25 mouse cellular contexts compared by ENCODE assay signal in genomic region chr19:15948426-15948825, GRCm38 (mm10). TPM values are rescaled to one million over a fixed set of nuclear protein-coding genes. Genes with fewer than 3 reads are reported as not detected.
DNase-seq lines count a peak whose midpoint lies in the region; ATAC-seq and TF ChIP-seq lines count a peak whose summit lies in the region.
"Had no signal": no experiment of that assay in that cellular context is flagged by ENCODE, and none has a peak within 500 bp of the region (broad histone marks: within the 10 kb centered on the region; RNA-seq: fewer than 3 reads in every experiment).

No protein-coding gene starts in this region.

- H3K9ac ChIP-seq in intestine, postnatal 0 days (ENCODE audit: low read depth, low read length): no peak overlapping the region
- no peak overlapping the region for H3K9ac ChIP-seq in intestine, embryonic 16.5 days (ENCODE audit: low read depth, low read length)
- H3K9ac ChIP-seq in kidney, embryonic 16.5 days (replicated peaks; ENCODE audit: low read length): no peak overlapping the region
- H3K9ac ChIP-seq in hindbrain, embryonic 13.5 days: no peak overlapping the region
- H3K9ac ChIP-seq: forebrain, embryonic 13.5 days; hindbrain, embryonic 14.5 days had no signal

- no peak overlapping the region for H3K4me3 ChIP-seq in intestine, postnatal 0 days (ENCODE audit: low read depth, low read length)
- H3K4me3 ChIP-seq in intestine, embryonic 16.5 days (ENCODE audit: low read length): no peak overlapping the region
- no peak overlapping the region for H3K4me3 ChIP-seq in kidney, embryonic 16.5 days (ENCODE audit: low read length)
- no peak overlapping the region for H3K4me3 ChIP-seq in hindbrain, embryonic 13.5 days
- H3K4me3 ChIP-seq: forebrain, embryonic 10.5 days; forebrain, embryonic 13.5 days; hindbrain, embryonic 10.5 days had no signal

- no peaks in the 10 kb centered on the region for H3K4me1 ChIP-seq in intestine, postnatal 0 days (replicated peaks; ENCODE audit: control insufficient read depth, insufficient read depth, low read length)
- H3K4me1 ChIP-seq in intestine, embryonic 16.5 days (ENCODE audit: control insufficient read depth, insufficient read depth, low read length): no peaks in the 10 kb centered on the region
- no peaks in the 10 kb centered on the region for H3K4me1 ChIP-seq in kidney, embryonic 16.5 days (ENCODE audit: insufficient read depth, low read length)
- H3K4me1 ChIP-seq in hindbrain, embryonic 13.5 days (replicated peaks): no peaks in the 10 kb centered on the region
- H3K4me1 ChIP-seq: forebrain, embryonic 10.5 days; forebrain, embryonic 13.5 days; hindbrain, embryonic 10.5 days had no signal

- no peak overlapping the region for H3K27ac ChIP-seq in intestine, postnatal 0 days (ENCODE audit: low read depth, low read length)
- no peak overlapping the region for H3K27ac ChIP-seq in intestine, embryonic 16.5 days (ENCODE audit: low read length)
- no peak overlapping the region for H3K27ac ChIP-seq in kidney, embryonic 16.5 days (ENCODE audit: low read length)
- no peak overlapping the region for H3K27ac ChIP-seq in hindbrain, embryonic 13.5 days
- H3K27ac ChIP-seq: forebrain, embryonic 10.5 days; forebrain, embryonic 13.5 days; hindbrain, embryonic 10.5 days; hindbrain, embryonic 14.5 days had no signal

- DNase-seq in kidney, adult 8-10 months: peak; percentile 33 to 48
- peak; percentile 32 to 49 for DNase-seq in kidney, postnatal 25 days
- no peak for DNase-seq in kidney, postnatal 10 days
- DNase-seq: adrenal gland, postnatal 10 days; adrenal gland, postnatal 36 days; B cell, adult 2 months; cerebellum, adult 18-20 months; cerebellum, adult 9-10 months; cerebellum, postnatal 14 days; gastrocnemius, postnatal 10 days; gastrocnemius, postnatal 36 days; heart, postnatal 36 days had no signal

- WGBS in intestine, postnatal 0 days: 57% methylated on average over 7 of the region's 7 CpGs
- WGBS in intestine, embryonic 16.5 days: 76% methylated on average over 7 of the region's 7 CpGs
- WGBS in kidney, embryonic 16.5 days: 85% methylated on average over 7 of the region's 7 CpGs
- WGBS in hindbrain, embryonic 13.5 days: 93% methylated on average over 7 of the region's 7 CpGs

- TF ChIP-seq CTCF in intestine, postnatal 0 days (IDR thresholded peaks at IDR 0.05; ENCODE audit: low read depth): no peak

- peak; percentile 37; the same call in 1 of the 2 replicates for ATAC-seq in intestine, postnatal 0 days
- ATAC-seq in intestine, embryonic 16.5 days: no peak
- ATAC-seq in kidney, embryonic 16.5 days (ENCODE audit: low FRiP score, low TSS enrichment): no peak
- ATAC-seq in hindbrain, embryonic 13.5 days (ENCODE audit: low FRiP score): no peak
- ATAC-seq: forebrain, embryonic 13.5 days; forebrain, embryonic 16.5 days; Patski had no signal

- H3K36me3 ChIP-seq in intestine, postnatal 0 days (ENCODE audit: control insufficient read depth, insufficient read depth): no peaks in the 10 kb centered on the region
- H3K36me3 ChIP-seq in intestine, embryonic 16.5 days (ENCODE audit: control insufficient read depth, insufficient read depth, low read length): no peaks in the 10 kb centered on the region
- no peaks in the 10 kb centered on the region for H3K36me3 ChIP-seq in kidney, embryonic 16.5 days (ENCODE audit: insufficient read depth, low read length)
- peaks cover 6% of the 10 kb centered on the region for H3K36me3 ChIP-seq in hindbrain, embryonic 13.5 days

- H3K27me3 ChIP-seq in intestine, postnatal 0 days (replicated peaks; ENCODE audit: control insufficient read depth, insufficient read depth, low read length): no peaks in the 10 kb centered on the region
- H3K27me3 ChIP-seq in intestine, embryonic 16.5 days (replicated peaks; ENCODE audit: control insufficient read depth, insufficient read depth, low read length): no peaks in the 10 kb centered on the region
- H3K27me3 ChIP-seq in kidney, embryonic 16.5 days (ENCODE audit: insufficient read depth, low read length): no peaks in the 10 kb centered on the region
- no peaks in the 10 kb centered on the region for H3K27me3 ChIP-seq in hindbrain, embryonic 13.5 days
- H3K27me3 ChIP-seq: CH12.LX; forebrain, embryonic 13.5 days; Patski had no signal

- H3K4me2 ChIP-seq in intestine, postnatal 0 days (replicated peaks; ENCODE audit: low read depth): no peak overlapping the region
- no peak overlapping the region for H3K4me2 ChIP-seq in intestine, embryonic 16.5 days (ENCODE audit: low read depth, low read length)
- H3K4me2 ChIP-seq in kidney, embryonic 16.5 days (replicated peaks; ENCODE audit: low read depth, low read length): no peak overlapping the region
- no peak overlapping the region for H3K4me2 ChIP-seq in hindbrain, embryonic 13.5 days
- H3K4me2 ChIP-seq: forebrain, embryonic 13.5 days; heart, embryonic 11.5 days; hindbrain, embryonic 14.5 days had no signal

- H3K9me3 ChIP-seq in intestine, postnatal 0 days (ENCODE audit: control insufficient read depth): no peaks in the 10 kb centered on the region
- H3K9me3 ChIP-seq in intestine, embryonic 16.5 days (ENCODE audit: control insufficient read depth, low read length): no peaks in the 10 kb centered on the region
- peaks cover 2% of the 10 kb centered on the region; the same call in 1 of the 2 replicates for H3K9me3 ChIP-seq in kidney, embryonic 16.5 days (ENCODE audit: low read length)
- H3K9me3 ChIP-seq in hindbrain, embryonic 13.5 days: no peaks in the 10 kb centered on the region
- H3K9me3 ChIP-seq: forebrain, embryonic 13.5 days; G1E; hindbrain, embryonic 10.5 days had no signal

RNA-seq across cellular contexts. Expression of gene Psat1, which starts 1.3 kb away (rescaled TPM):
- polyA plus RNA-seq in intestine, postnatal 0 days (2015; fragmentation: Nextera tagmentation; extraction: Ambion mirVana): 13.0 and 15.3 TPM in 2 replicates
- polyA plus RNA-seq in intestine, embryonic 16.5 days (2015; fragmentation: Nextera tagmentation; extraction: Ambion mirVana): 65.1 and 73.5 TPM in 2 replicates
- 86.9 and 88.6 TPM in 2 replicates for polyA plus RNA-seq in kidney, embryonic 16.5 days (2015; fragmentation: Nextera tagmentation; extraction: Ambion mirVana)
- polyA plus RNA-seq in hindbrain, embryonic 13.5 days (2015; fragmentation: Nextera tagmentation; extraction: Ambion mirVana): 87.6 and 116 TPM in 2 replicates

RNA-seq across cellular contexts. Expression of gene Cep78, which starts 36.4 kb away (rescaled TPM):
- 3.8 and 4.3 TPM in 2 replicates for polyA plus RNA-seq in intestine, postnatal 0 days (2015; fragmentation: Nextera tagmentation; extraction: Ambion mirVana)
- 11.6 and 14.4 TPM in 2 replicates for polyA plus RNA-seq in intestine, embryonic 16.5 days (2015; fragmentation: Nextera tagmentation; extraction: Ambion mirVana)
- 25.4 and 27.4 TPM in 2 replicates for polyA plus RNA-seq in kidney, embryonic 16.5 days (2015; fragmentation: Nextera tagmentation; extraction: Ambion mirVana)
- 38.7 and 41.4 TPM in 2 replicates for polyA plus RNA-seq in hindbrain, embryonic 13.5 days (2015; fragmentation: Nextera tagmentation; extraction: Ambion mirVana)
